Mouse (Mus musculus) NIH3T3 (cell line): ENCODE measurements around the gene Uxs1.
A peak's percentile ranks its signal among the peaks of the same experiment; 100 is the strongest.

Experiments used
- DNase-seq: peaks from one replicate; pipeline ENCODE4 v3.0.0-alpha.2; 2012; ENCODE audit warnings: low read depth

Uxs1 gene

GRCm38 (mm10) chr1:43722459-43722858, 105.1 kb downstream of the Uxs1 start:
- DNase-seq: no peak

GRCm38 (mm10) chr1:43718793-43719192, 108.8 kb downstream of the Uxs1 start:
- no peak for DNase-seq

- DNase-seq: peak; percentile 44
Measured at GRCm38 (mm10) chr1:43717967-43718366, 109.6 kb downstream of the Uxs1 start.

- peak; percentile 47 for DNase-seq
Measured at GRCm38 (mm10) chr1:43714841-43715240, 112.8 kb downstream of the Uxs1 start.

GRCm38 (mm10) chr1:43698577-43699000, 129.0 kb downstream of the Uxs1 start:
- no peak for DNase-seq
